Mouse (Mus musculus) E14TG2a.4 (cell line): ENCODE measurements at regions not wholly inside any gene's neighbourhood (a gene's known extent, or its start where the extent isn't known, plus 50 kb on each side); places are given as distances from the start of the nearest gene placed in this dataset.

Experiments
- H3K27me3 ChIP-seq: 2 replicates; pipeline ENCODE4 v1.6.1; 2014; ENCODE audit warnings: low read length, control low read depth; ENCODE audit not compliant: insufficient read depth
- H3K36me3 ChIP-seq: 2 replicates; pipeline ENCODE4 v1.6.1; 2014; ENCODE audit warnings: low read length, control low read depth; ENCODE audit not compliant: insufficient read depth
- H3K4me1 ChIP-seq: replicated peaks from 2 replicates; pipeline ENCODE4 v1.6.1; 2014; ENCODE audit warnings: low read depth, low read length, control low read depth
- H3K4me3 ChIP-seq: replicated peaks from 2 replicates; pipeline ENCODE4 v1.5.1; 2014; ENCODE audit warnings: mild to moderate bottlenecking, low read length
- H3K9me3 ChIP-seq: 2 replicates; pipeline ENCODE4 v1.6.1; 2014; ENCODE audit warnings: low read length, control low read depth
- CTCF ChIP-seq: conservative IDR thresholded peaks from 2 replicates; pipeline ENCODE4 v1.5.1; 2014; ENCODE audit warnings: low read length
- NANOG ChIP-seq: IDR thresholded peaks from 2 replicates; pipeline ENCODE4 v1.6.1; 2014; ENCODE audit warnings: borderline replicate concordance, low read length, mixed read lengths
- POU5F1 ChIP-seq: IDR thresholded peaks from 2 replicates; pipeline ENCODE4 v1.6.1; 2014; ENCODE audit warnings: low read length, borderline replicate concordance

- TF ChIP-seq POU5F1 = no peak
- no peak for TF ChIP-seq CTCF
- TF ChIP-seq NANOG = no peak
- Histone ChIP-seq H3K36me3 (no peaks in the 10 kb centered on the region), H3K4me3 (no peak overlapping the region), H3K27me3 (no peaks in the 10 kb centered on the region), H3K9me3 (no peaks in the 10 kb centered on the region), H3K4me1 (no peaks in the 10 kb centered on the region)
Measured at GRCm38 (mm10) chr8:113250264-113250663, 385.1 kb upstream of the Mon1b start.

- Histone ChIP-seq H3K4me1 (no peaks in the 10 kb centered on the region), H3K27me3 (no peaks in the 10 kb centered on the region), H3K36me3 (no peaks in the 10 kb centered on the region), H3K9me3 (no peaks in the 10 kb centered on the region), H3K4me3 (no peak overlapping the region)
- TF ChIP-seq POU5F1 = no peak
- TF ChIP-seq NANOG = no peak
- no peak for TF ChIP-seq CTCF
Measured at GRCm38 (mm10) chr8:113254076-113254475, 381.3 kb upstream of the Mon1b start.

GRCm38 (mm10) chr8:113259477-113259876 lies 375.9 kb upstream of the Mon1b start:
- H3K4me3 ChIP-seq = no peak overlapping the region
- no peaks in the 10 kb centered on the region for H3K27me3 ChIP-seq
- H3K9me3 ChIP-seq = no peaks in the 10 kb centered on the region
- H3K36me3 ChIP-seq = no peaks in the 10 kb centered on the region
- TF ChIP-seq CTCF = no peak
- no peak for TF ChIP-seq NANOG
- no peak for TF ChIP-seq POU5F1
- no peaks in the 10 kb centered on the region for H3K4me1 ChIP-seq

- H3K36me3 ChIP-seq = no peaks in the 10 kb centered on the region
- no peaks in the 10 kb centered on the region for H3K27me3 ChIP-seq
- H3K4me3 ChIP-seq = no peak overlapping the region
- no peaks in the 10 kb centered on the region for H3K9me3 ChIP-seq
- TF ChIP-seq CTCF (no peak), POU5F1 (no peak), NANOG (no peak)
- H3K4me1 ChIP-seq = no peaks in the 10 kb centered on the region
Measured at GRCm38 (mm10) chr8:113263296-113263695, 372.1 kb upstream of the Mon1b start.

GRCm38 (mm10) chr8:113271262-113271661 lies 364.1 kb upstream of the Mon1b start:
- H3K4me3 ChIP-seq = no peak overlapping the region
- H3K36me3 ChIP-seq = no peaks in the 10 kb centered on the region
- no peaks in the 10 kb centered on the region for H3K4me1 ChIP-seq
- H3K27me3 ChIP-seq = no peaks in the 10 kb centered on the region
- no peaks in the 10 kb centered on the region for H3K9me3 ChIP-seq
- TF ChIP-seq POU5F1 = no peak
- TF ChIP-seq CTCF = no peak
- TF ChIP-seq NANOG = no peak

- TF ChIP-seq NANOG = no peak
- TF ChIP-seq CTCF = no peak
- H3K27me3 ChIP-seq = no peaks in the 10 kb centered on the region
- H3K4me1 ChIP-seq = no peaks in the 10 kb centered on the region
- H3K9me3 ChIP-seq = peaks cover 6% of the 10 kb centered on the region
- no peaks in the 10 kb centered on the region for H3K36me3 ChIP-seq
- no peak overlapping the region for H3K4me3 ChIP-seq
Measured at GRCm38 (mm10) chr8:113300273-113300843, 335.0 kb upstream of the Mon1b start.

GRCm38 (mm10) chr8:113303426-113303825 lies 332.0 kb upstream of the Mon1b start:
- no peaks in the 10 kb centered on the region for H3K4me1 ChIP-seq
- peaks cover 6% of the 10 kb centered on the region for H3K9me3 ChIP-seq
- TF ChIP-seq NANOG (no peak), CTCF (no peak)
- H3K27me3 ChIP-seq = no peaks in the 10 kb centered on the region
- no peaks in the 10 kb centered on the region for H3K36me3 ChIP-seq
- no peak overlapping the region for H3K4me3 ChIP-seq

GRCm38 (mm10) chr8:113317169-113317568 lies 318.2 kb upstream of the Mon1b start:
- TF ChIP-seq NANOG (no peak), CTCF (no peak), POU5F1 (no peak)
- H3K4me1 ChIP-seq = no peaks in the 10 kb centered on the region
- no peaks in the 10 kb centered on the region for H3K36me3 ChIP-seq
- no peaks in the 10 kb centered on the region for H3K27me3 ChIP-seq
- H3K9me3 ChIP-seq = no peaks in the 10 kb centered on the region
- no peak overlapping the region for H3K4me3 ChIP-seq

- Histone ChIP-seq H3K9me3 (no peaks in the 10 kb centered on the region), H3K36me3 (no peaks in the 10 kb centered on the region), H3K4me3 (no peak overlapping the region), H3K27me3 (no peaks in the 10 kb centered on the region), H3K4me1 (no peaks in the 10 kb centered on the region)
- TF ChIP-seq NANOG = no peak
- TF ChIP-seq CTCF = no peak
- TF ChIP-seq POU5F1 = no peak
Measured at GRCm38 (mm10) chr8:113331576-113331975, 303.8 kb upstream of the Mon1b start.
